Mouse (Mus musculus) hindbrain, postnatal 0 days (tissue): ENCODE data around the gene Sorbs2. TPM values are rescaled to one million over a fixed set of nuclear protein-coding genes. Genes with fewer than 3 reads are reported as not detected.

Experiments used
- ATAC-seq: fragments of 200-750 bp; cut with Nextera tagmentation; 2 replicates; pipeline ENCODE4 v1.8.0; 2017; ENCODE audit warnings: mild to moderate bottlenecking, moderate TSS enrichment, moderate library complexity
- DNase-seq: peaks from one replicate; pipeline ENCODE4 v3.0.0-alpha.2; 2015; ENCODE audit warnings: low spot score
- H3K27ac ChIP-seq: fragments of 300-500 bp; sonication (generic); 2 replicates; pipeline ENCODE4 v1.5.1; 2014; ENCODE audit warnings: mild to moderate bottlenecking
- H3K27me3 ChIP-seq: fragments of 300-500 bp; sonication (generic); 2 replicates; pipeline ENCODE4 v1.6.1; 2014; ENCODE audit warnings: low read length, mixed read lengths; ENCODE audit not compliant: insufficient read depth
- H3K36me3 ChIP-seq: fragments of 300-500 bp; sonication (generic); 2 replicates; pipeline ENCODE4 v1.6.1; 2014; ENCODE audit warnings: low read length, mixed read lengths; ENCODE audit not compliant: insufficient read depth
- H3K4me1 ChIP-seq: fragments of 300-500 bp; sonication (generic); 2 replicates; pipeline ENCODE4 v1.6.1; 2014; ENCODE audit warnings: antibody characterized with exemption, low read length, mixed read lengths; ENCODE audit not compliant: insufficient read depth
- H3K4me2 ChIP-seq: fragments of 300-500 bp; sonication (generic); 2 replicates; pipeline ENCODE4 v1.6.1; 2014; ENCODE audit warnings: low read depth, mild to moderate bottlenecking, low read length, moderate library complexity, mixed read lengths
- H3K4me3 ChIP-seq: fragments of 300-500 bp; sonication (generic); 2 replicates; pipeline ENCODE4 v1.5.1; 2014; ENCODE audit warnings: low read length
- H3K9ac ChIP-seq: fragments of 300-500 bp; sonication (generic); replicated peaks from 2 replicates; pipeline ENCODE4 v1.6.1; 2014; ENCODE audit warnings: mild to moderate bottlenecking, low read length, moderate library complexity, mixed read lengths
- H3K9me3 ChIP-seq: fragments of 300-500 bp; sonication (generic); 2 replicates; pipeline ENCODE4 v1.6.1; 2016; ENCODE audit warnings: low read length, mixed read lengths
- CTCF ChIP-seq: IDR thresholded peaks from 2 replicates; pipeline ENCODE4 v1.5.1; 2016; ENCODE audit warnings: antibody characterized with exemption, control low read depth, low read depth
- WGBS: fragments of 180-500 bp; shearing (Covaris S2); extraction: QIAGEN DNeasy Blood & Tissue Kit; methylation state at CpG from one replicate; pipeline ENCODE4 v1.1.7; 2014; 5-methylcytosine and 5-hydroxymethylcytosine counted together
- polyA plus RNA-seq: library from polyadenylated mRNA; unstranded; fragments of >200 nt; fragmentation: Nextera tagmentation; extraction: Ambion mirVana; gene quantifications from 2 replicates; pipeline ENCODE4 v1.2.1, GENCODE M21; 2015
- total RNA-seq: library from RNA; depleted of rRNA; stranded (reverse); fragments of >200 nt; gene quantifications from 2 replicates; pipeline ENCODE4 v1.2.3, GENCODE M21; 2014

The Sorbs2 gene
- total and polyA plus RNA-seq, 2 experiments from 2014 or later: 37.8 to 65.6 TPM

GRCm38 (mm10) chr8:45681171-45681570 lies 173.6 kb downstream of the Sorbs2 start:
- H3K9ac ChIP-seq: no peak overlapping the region
- no peaks in the 10 kb centered on the region for H3K27me3 ChIP-seq
- no peak overlapping the region for H3K27ac ChIP-seq
- H3K4me3 ChIP-seq: no peak overlapping the region
- TF ChIP-seq CTCF: no peak
- H3K4me1 ChIP-seq: no peaks in the 10 kb centered on the region
- no peaks in the 10 kb centered on the region for H3K36me3 ChIP-seq
- 62% methylated on average over 3 of the region's 3 CpGs for WGBS
- no peaks in the 10 kb centered on the region for H3K9me3 ChIP-seq
- no peak for DNase-seq
- H3K4me2 ChIP-seq: no peak overlapping the region
- ATAC-seq: no peak

GRCm38 (mm10) chr8:45682845-45683383 lies 175.3 kb downstream of the Sorbs2 start:
- Histone ChIP-seq H3K9ac (no peak overlapping the region), H3K36me3 (no peaks in the 10 kb centered on the region), H3K4me1 (peaks cover 3% of the 10 kb centered on the region; the same call in 1 of the 2 replicates), H3K4me3 (no peak overlapping the region), H3K4me2 (no peak overlapping the region), H3K27ac (no peak overlapping the region), H3K9me3 (no peaks in the 10 kb centered on the region), H3K27me3 (no peaks in the 10 kb centered on the region)
- DNase-seq (no peak), ATAC-seq (no peak)
- TF ChIP-seq CTCF: no peak
- WGBS: 70% methylated on average over 8 of the region's 8 CpGs

- TF ChIP-seq CTCF: no peak
- H3K27me3 ChIP-seq: no peaks in the 10 kb centered on the region
- ATAC-seq: peak; percentile 49; the same call in 1 of the 2 replicates
- H3K4me1 ChIP-seq: peaks cover 14% of the 10 kb centered on the region; the same call in 1 of the 2 replicates
- WGBS: 33% methylated on average over 12 of the region's 12 CpGs
- no peak overlapping the region for H3K4me3 ChIP-seq
- no peak overlapping the region for H3K9ac ChIP-seq
- no peak for DNase-seq
- H3K36me3 ChIP-seq: no peaks in the 10 kb centered on the region
- no peak overlapping the region for H3K27ac ChIP-seq
- H3K4me2 ChIP-seq: no peak overlapping the region
- H3K9me3 ChIP-seq: no peaks in the 10 kb centered on the region
Measured at GRCm38 (mm10) chr8:45687942-45688695, 180.5 kb downstream of the Sorbs2 start.

- no peak for TF ChIP-seq CTCF
- Histone ChIP-seq H3K9ac (no peak overlapping the region), H3K27me3 (no peaks in the 10 kb centered on the region), H3K9me3 (no peaks in the 10 kb centered on the region), H3K4me1 (peaks cover 14% of the 10 kb centered on the region; the same call in 1 of the 2 replicates), H3K4me2 (no peak overlapping the region), H3K4me3 (no peak overlapping the region), H3K27ac (no peak overlapping the region), H3K36me3 (no peaks in the 10 kb centered on the region)
- DNase-seq (no peak), ATAC-seq (no peak)
- 59% methylated on average over 2 of the region's 2 CpGs for WGBS
Measured at GRCm38 (mm10) chr8:45689611-45690207, 182.1 kb downstream of the Sorbs2 start.

- Histone ChIP-seq H3K27ac (no peak overlapping the region), H3K4me2 (no peak overlapping the region), H3K9me3 (no peaks in the 10 kb centered on the region), H3K9ac (no peak overlapping the region), H3K27me3 (no peaks in the 10 kb centered on the region), H3K4me1 (no peaks in the 10 kb centered on the region), H3K36me3 (no peaks in the 10 kb centered on the region), H3K4me3 (no peak overlapping the region)
- TF ChIP-seq CTCF: no peak
- DNase-seq: no peak
- 92% methylated on average over 5 of the region's 5 CpGs for WGBS
- no peak for ATAC-seq
Measured at GRCm38 (mm10) chr8:45700100-45700499, 192.5 kb downstream of the Sorbs2 start.

- peak; percentile 38 for DNase-seq
- no peak overlapping the region for H3K4me2 ChIP-seq
- no peak overlapping the region for H3K27ac ChIP-seq
- H3K9ac ChIP-seq: no peak overlapping the region
- H3K9me3 ChIP-seq: no peaks in the 10 kb centered on the region
- WGBS: 55% methylated on average over 4 of the region's 4 CpGs
- ATAC-seq: peak; percentile 68; the same call in 1 of the 2 replicates
- no peak for TF ChIP-seq CTCF
- H3K4me1 ChIP-seq: no peaks in the 10 kb centered on the region
- H3K4me3 ChIP-seq: no peak overlapping the region
- H3K36me3 ChIP-seq: no peaks in the 10 kb centered on the region
- H3K27me3 ChIP-seq: no peaks in the 10 kb centered on the region
Measured at GRCm38 (mm10) chr8:45703700-45704101, 196.1 kb downstream of the Sorbs2 start.
